24 mouse cellular contexts compared by ENCODE assay signal in genomic region chr10:78371746-78372145, GRCm38 (mm10). TPM values are rescaled to one million over a fixed set of nuclear protein-coding genes. Genes with fewer than 3 reads are reported as not detected.
A peak's percentile ranks its signal among the peaks of the same experiment; 100 is the strongest.
DNase-seq lines count a peak whose midpoint lies in the region; TF ChIP-seq lines count a peak whose summit lies in the region.
"Had no signal": no experiment of that assay in that cellular context is flagged by ENCODE, and none has a peak within 500 bp of the region (broad histone marks: within the 10 kb centered on the region; RNA-seq: fewer than 3 reads in every experiment).

No protein-coding gene starts in this region.

- H3K4me1 ChIP-seq in lung, adult 2 months (ENCODE audit: control insufficient read depth, insufficient read depth, low read length) = no peaks in the 10 kb centered on the region; the same call in 1 of the 2 replicates
- H3K4me1 ChIP-seq: embryonic facial prominence, embryonic 12.5 days; hindbrain, embryonic 12.5 days had no signal

- DNase-seq in lung, adult 18-20 months = peak; percentile 46 to 69
- DNase-seq in lung, adult 2 months = no peak
- DNase-seq in gonadal fat pad, adult 2 months (ENCODE audit: low read depth) = peak; percentile 100
- DNase-seq in lung, postnatal 10 days = peak; percentile 41
- no peak for DNase-seq in right cerebral cortex, postnatal 14 days
- no peak for DNase-seq in Muller cell, postnatal 12 days (ENCODE audit: inconsistent ontology term)
- no peak for DNase-seq in right cerebral cortex, adult 18-20 months
- DNase-seq: adrenal gland, postnatal 10 days; cerebellum, adult 2 months; cerebellum, postnatal 25 days; gastrocnemius, postnatal 10 days; heart, adult 18-20 months; kidney, adult 18-20 months; kidney, postnatal 4 days; layer of hippocampus, adult 9-11 months; liver, postnatal 0 days; thymus, postnatal 25 days had no signal

- TF ChIP-seq POLR2A in lung, adult 2 months (IDR thresholded peaks at IDR 0.05; ENCODE audit: borderline replicate concordance, extremely low read depth, low read depth, low read length) = no peak

- TF ChIP-seq CTCF in lung, adult 2 months (IDR thresholded peaks at IDR 0.05; ENCODE audit: insufficient read depth, low read length) = no peak

- WGBS in lung, adult 2 months = 57% methylated on average over 6 of the region's 6 CpGs

- H3K4me3 ChIP-seq in lung, adult 2 months (replicated peaks; ENCODE audit: extremely low read depth, low read depth, low read length) = no peak overlapping the region
- H3K4me3 ChIP-seq: embryonic facial prominence, embryonic 12.5 days; erythroblast, embryonic 14.5 days; forebrain, embryonic 13.5 days; hindbrain, embryonic 12.5 days; limb, embryonic 10.5 days; myocyte; stomach, embryonic 15.5 days had no signal

RNA-seq across cellular contexts. Expression of gene Agpat3, which starts 19.5 kb away (rescaled TPM):
- 209 and 247 TPM in 2 replicates for polyA plus RNA-seq in lung, adult 2 months (2012; rRNA removed)
- 625 and 807 TPM in 2 replicates for polyA plus RNA-seq in gonadal fat pad, adult 2 months (2012; rRNA removed)

RNA-seq across cellular contexts. Expression of gene Rrp1, which starts 41.1 kb away (rescaled TPM):
- polyA plus RNA-seq in lung, adult 2 months (2012; rRNA removed) = 57.4 and 82.5 TPM in 2 replicates
- polyA plus RNA-seq in gonadal fat pad, adult 2 months (2012; rRNA removed) = 94.1 and 150 TPM in 2 replicates

RNA-seq across cellular contexts. Expression of gene Cstb, which starts 53.7 kb away (rescaled TPM):
- polyA plus RNA-seq in lung, adult 2 months (2012; rRNA removed) = 51.9 and 62.7 TPM in 2 replicates
- 127 and 151 TPM in 2 replicates for polyA plus RNA-seq in gonadal fat pad, adult 2 months (2012; rRNA removed)

Comparison
In these comparisons a context has a peak if more than half of its experiments do, and no peak if none do; other contexts are left out.
1. DNase-seq: peak in lung, adult 18-20 months (2 of 2), gonadal fat pad, adult 2 months (single experiment) and lung, postnatal 10 days (single experiment); none in lung, adult 2 months (single experiment), right cerebral cortex, postnatal 14 days (single experiment), Muller cell, postnatal 12 days (single experiment) and right cerebral cortex, adult 18-20 months (single experiment).